Mouse (Mus musculus): ENCODE measurements around the gene Fpgs.

- TF ChIP-seq CTCF (IDR thresholded peaks at IDR 0.05; ENCODE audit: borderline replicate concordance, insufficient read depth, low read length) (no peak), POLR2A (IDR thresholded peaks at IDR 0.05; ENCODE audit: low read depth, low read length) (no peak)
Measured at GRCm38 (mm10) chr2:32718761-32719160, 14.8 kb upstream of the Fpgs start.

Data from embryonic fibroblast, embryonic 13.5 days (primary cell).